Comparison of ENCODE assay signal across 22 mouse cellular contexts in the genomic region with DNA sequence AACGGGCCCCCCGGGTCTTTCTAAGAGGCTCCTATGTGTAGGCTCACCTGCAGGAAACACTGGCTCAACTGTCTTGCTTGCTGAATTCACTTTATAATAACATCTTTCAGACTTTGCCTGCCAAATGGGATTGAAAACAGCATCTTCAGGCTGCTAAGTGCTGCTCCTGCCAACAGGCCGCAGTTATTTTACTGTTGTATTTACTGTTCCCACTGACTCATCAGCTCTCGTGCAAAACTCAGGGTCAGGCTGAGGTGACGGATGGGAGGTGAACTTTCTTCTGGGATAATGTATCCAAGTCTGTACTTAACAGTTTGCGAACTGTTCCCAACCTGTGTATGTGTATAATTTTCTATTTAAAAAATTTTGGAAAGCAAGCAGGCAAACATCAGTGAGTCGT. TPM values are rescaled to one million over a fixed set of nuclear protein-coding genes. Genes with fewer than 3 reads are reported as not detected.
A peak's percentile ranks its signal among the peaks of the same experiment; 100 is the strongest.
DNase-seq lines count a peak whose midpoint lies in the region; ATAC-seq lines count a peak whose summit lies in the region.
"Had no signal": no experiment of that assay in that cellular context is flagged by ENCODE, and none has a peak within 500 bp of the region (broad histone marks: within the 10 kb centered on the region; RNA-seq: fewer than 3 reads in every experiment).

No protein-coding gene starts in this region.

- H3K4me2 ChIP-seq in forebrain, embryonic 12.5 days, result no peak overlapping the region
- H3K4me2 ChIP-seq in kidney, embryonic 14.5 days (replicated peaks; ENCODE audit: low read depth, low read length), result no peak overlapping the region
- H3K4me2 ChIP-seq: heart, embryonic 12.5 days; liver, embryonic 13.5 days; midbrain, embryonic 15.5 days had no signal

- H3K27me3 ChIP-seq in forebrain, embryonic 12.5 days, result no peaks in the 10 kb centered on the region
- no peaks in the 10 kb centered on the region for H3K27me3 ChIP-seq in kidney, embryonic 14.5 days (ENCODE audit: control insufficient read depth, insufficient read depth, low read length)
- H3K27me3 ChIP-seq: heart, embryonic 12.5 days; liver, embryonic 13.5 days; midbrain, embryonic 15.5 days had no signal

- H3K9ac ChIP-seq in forebrain, embryonic 12.5 days, result no peak overlapping the region
- H3K9ac ChIP-seq in kidney, embryonic 14.5 days (ENCODE audit: low read depth, low read length), result no peak overlapping the region
- H3K9ac ChIP-seq: heart, embryonic 12.5 days; liver, embryonic 13.5 days; midbrain, embryonic 15.5 days had no signal

- WGBS in forebrain, embryonic 12.5 days, result 89% methylated on average over 7 of the region's 7 CpGs
- 79% methylated on average over 7 of the region's 7 CpGs for WGBS in kidney, embryonic 14.5 days

- ATAC-seq in frontal cortex, adult (ENCODE audit: low TSS enrichment), result peak; percentile 62; the same call in 1 of the 2 replicates
- no peak for ATAC-seq in forebrain, embryonic 12.5 days (ENCODE audit: low FRiP score)
- no peak for ATAC-seq in kidney, embryonic 14.5 days (ENCODE audit: low FRiP score, low TSS enrichment)
- ATAC-seq: midbrain, embryonic 15.5 days had no signal

- H3K4me3 ChIP-seq in forebrain, embryonic 12.5 days (replicated peaks), result no peak overlapping the region
- no peak overlapping the region for H3K4me3 ChIP-seq in kidney, embryonic 14.5 days (ENCODE audit: low read length)
- H3K4me3 ChIP-seq: forebrain, embryonic 10.5 days; heart, embryonic 12.5 days; liver, embryonic 13.5 days; midbrain, embryonic 15.5 days had no signal

- DNase-seq in frontal cortex, postnatal 14 days (ENCODE audit: low spot score in 2 of 2), result no peak
- peak; percentile 18 for DNase-seq in lung, postnatal 25 days (ENCODE audit: low spot score)
- DNase-seq in lung, postnatal 4 days, result no peak
- peak; percentile 88 for DNase-seq in NIH3T3 (ENCODE audit: low read depth)
- peak; percentile 21 for DNase-seq in skeletal muscle tissue, adult 2 months (ENCODE audit: low read depth, low spot score)
- DNase-seq: cerebellum, postnatal 10 days; kidney, postnatal 10 days; liver, embryonic 13.5 days; right cerebral cortex, adult 18-20 months; thymus, postnatal 36 days had no signal

- H3K36me3 ChIP-seq in forebrain, embryonic 12.5 days (replicated peaks), result no peaks in the 10 kb centered on the region
- H3K36me3 ChIP-seq in kidney, embryonic 14.5 days (ENCODE audit: control insufficient read depth, insufficient read depth, low read length), result no peaks in the 10 kb centered on the region
- H3K36me3 ChIP-seq: forebrain, embryonic 10.5 days; liver, embryonic 13.5 days; midbrain, embryonic 15.5 days had no signal

- no peaks in the 10 kb centered on the region for H3K9me3 ChIP-seq in forebrain, embryonic 12.5 days
- no peaks in the 10 kb centered on the region for H3K9me3 ChIP-seq in kidney, embryonic 14.5 days (ENCODE audit: control insufficient read depth, low read length)
- H3K9me3 ChIP-seq: forebrain, embryonic 10.5 days; G1E; heart, embryonic 12.5 days; liver, embryonic 13.5 days; midbrain, embryonic 15.5 days had no signal

- no peak overlapping the region for H3K27ac ChIP-seq in forebrain, embryonic 12.5 days
- H3K27ac ChIP-seq in kidney, embryonic 14.5 days (ENCODE audit: low read depth, low read length), result no peak overlapping the region
- H3K27ac ChIP-seq: forebrain, embryonic 10.5 days; liver, embryonic 13.5 days; macrophage; midbrain, embryonic 15.5 days had no signal

- H3K4me1 ChIP-seq in forebrain, embryonic 12.5 days, result no peaks in the 10 kb centered on the region
- no peaks in the 10 kb centered on the region for H3K4me1 ChIP-seq in kidney, embryonic 14.5 days (ENCODE audit: control insufficient read depth, insufficient read depth, low read length)
- H3K4me1 ChIP-seq: forebrain, embryonic 10.5 days; liver, embryonic 13.5 days; midbrain, embryonic 15.5 days had no signal

RNA-seq across cellular contexts. Expression of a gene that starts 48.9 kb away (rescaled TPM):
- polyA plus RNA-seq in forebrain, embryonic 12.5 days (2016; fragmentation: Nextera tagmentation; extraction: Ambion mirVana), result 104 and 111 TPM in 2 replicates
- 123 and 132 TPM in 2 replicates for polyA plus RNA-seq in kidney, embryonic 14.5 days (2014; fragmentation: Nextera tagmentation; extraction: Ambion mirVana)

RNA-seq across cellular contexts. Expression of a gene that starts 52.8 kb away (rescaled TPM):
- not detected in 2 replicates for polyA plus RNA-seq in forebrain, embryonic 12.5 days (2016; fragmentation: Nextera tagmentation; extraction: Ambion mirVana)
- polyA plus RNA-seq in kidney, embryonic 14.5 days (2014; fragmentation: Nextera tagmentation; extraction: Ambion mirVana), result not detected in 2 replicates
- polyA plus RNA-seq: embryonic facial prominence, embryonic 11.5 days; forebrain, embryonic 10.5 days; G1E; heart, embryonic 12.5 days; hindbrain, embryonic 11.5 days; intestine, embryonic 14.5 days; liver, embryonic 13.5 days; midbrain, embryonic 15.5 days; neural tube, embryonic 11.5 days had no signal

RNA-seq across cellular contexts. Expression of a gene that starts 53.3 kb away (rescaled TPM):
- polyA plus RNA-seq in forebrain, embryonic 12.5 days (2016; fragmentation: Nextera tagmentation; extraction: Ambion mirVana), result 17.2 and 17.6 TPM in 2 replicates
- polyA plus RNA-seq in kidney, embryonic 14.5 days (2014; fragmentation: Nextera tagmentation; extraction: Ambion mirVana), result 6.6 and 12.7 TPM in 2 replicates

RNA-seq across cellular contexts. Expression of a gene that starts 57.2 kb away (rescaled TPM):
- polyA plus RNA-seq in forebrain, embryonic 12.5 days (2016; fragmentation: Nextera tagmentation; extraction: Ambion mirVana), result 152 and 157 TPM in 2 replicates
- polyA plus RNA-seq in kidney, embryonic 14.5 days (2014; fragmentation: Nextera tagmentation; extraction: Ambion mirVana), result 225 and 322 TPM in 2 replicates

RNA-seq across cellular contexts. Expression of a gene that starts 59.8 kb away (rescaled TPM):
- not detected in 2 replicates for polyA plus RNA-seq in forebrain, embryonic 12.5 days (2016; fragmentation: Nextera tagmentation; extraction: Ambion mirVana)
- polyA plus RNA-seq in kidney, embryonic 14.5 days (2014; fragmentation: Nextera tagmentation; extraction: Ambion mirVana), result 0.04 and 0.07 TPM in 2 replicates
- polyA plus RNA-seq: embryonic facial prominence, embryonic 11.5 days; heart, embryonic 12.5 days; intestine, embryonic 14.5 days; liver, embryonic 13.5 days; macrophage; midbrain, embryonic 15.5 days; neural tube, embryonic 11.5 days had no signal

Comparison
In these comparisons a context has a peak if more than half of its experiments do, and no peak if none do; other contexts are left out.
1. DNase-seq: peak in lung, postnatal 25 days (single experiment), NIH3T3 (single experiment) and skeletal muscle tissue, adult 2 months (single experiment); none in frontal cortex, postnatal 14 days (0 of 2) and lung, postnatal 4 days (0 of 2).